Mouse (Mus musculus): ENCODE measurements at regions not wholly inside any gene's neighbourhood (a gene's known extent, or its start where the extent isn't known, plus 50 kb on each side); places are given as distances from the start of the nearest gene placed in this dataset.

DNA sequence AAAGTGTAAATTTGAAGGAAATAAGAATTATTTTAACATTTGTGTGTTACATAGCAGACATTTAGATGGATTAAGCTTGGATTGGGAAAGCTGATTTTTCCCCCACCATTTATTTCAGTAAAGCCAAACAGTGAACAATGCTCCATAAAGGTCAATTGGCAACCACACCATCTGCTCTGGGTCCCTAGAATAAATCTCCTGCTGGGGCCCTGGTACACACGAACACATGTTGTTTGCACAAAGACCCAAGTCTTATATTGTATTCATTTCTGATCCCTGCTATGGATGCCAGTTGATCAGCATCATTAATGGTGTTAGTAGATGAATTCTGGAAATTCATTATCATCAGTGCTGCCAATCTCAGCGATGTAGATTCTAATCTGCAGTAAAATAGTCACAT, 1698.0 kb upstream of the Pcdh17 start:
- peak; percentile 11 to 53 for DNase-seq

GRCm38 (mm10) chr14:82758144-82758543, 1685.2 kb upstream of the Pcdh17 start:
- no peak for DNase-seq

Measured in cerebellum, postnatal 36 days (tissue).